Mouse (Mus musculus) cerebellum, postnatal 4 days (tissue): ENCODE results near the gene Plpp2.
A peak's percentile ranks its signal among the peaks of the same experiment; 100 is the strongest.

ENCODE experiments used
- DNase-seq, 2 experiments: peaks; one replicate each; pipeline ENCODE4 v3.0.0; 2022; ENCODE audit warnings: low spot score in 2 of 2, mixed read lengths in 1 of 2

Gene Plpp2

DNA sequence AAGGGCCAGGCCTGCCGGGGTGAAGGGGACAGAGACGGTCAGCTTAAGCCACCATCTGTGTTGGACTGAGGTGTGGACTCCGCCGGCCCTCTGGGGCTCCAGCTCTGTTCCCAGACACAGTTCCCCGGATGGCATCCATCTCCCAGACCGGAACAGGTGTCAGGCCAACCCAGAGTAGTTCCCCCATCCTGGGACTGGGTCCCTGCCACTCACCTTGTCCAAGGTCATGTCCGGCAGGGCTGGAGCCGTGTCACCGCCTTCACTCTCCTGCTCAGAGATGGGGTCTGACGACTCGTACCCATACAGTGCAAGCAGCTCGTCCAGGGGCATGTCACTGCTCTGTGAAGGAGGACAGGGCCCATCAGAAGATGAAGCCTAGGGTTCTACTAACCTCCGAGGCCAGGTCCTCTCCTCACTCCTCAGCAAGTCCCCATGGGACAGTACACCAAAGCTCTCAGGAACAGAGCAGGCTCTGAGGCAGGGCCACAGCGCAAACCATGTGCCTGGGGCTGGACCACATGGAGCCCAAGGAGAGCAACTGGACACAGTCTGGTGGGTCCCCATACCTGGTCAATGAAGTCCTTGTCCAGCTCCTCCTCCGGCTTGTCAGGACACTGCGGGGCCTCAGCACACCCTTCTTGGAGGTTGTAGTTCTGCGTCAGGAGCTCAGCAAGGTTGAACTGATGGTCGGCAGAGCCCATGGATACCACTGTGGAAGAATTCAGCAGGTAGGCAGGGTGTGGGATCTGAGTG, 15.6 kb upstream of the Plpp2 start:
- peak in 1 of 2 experiments; percentile 14 for DNase-seq

GRCm38 (mm10) chr10:79548546-79548945, 14.9 kb upstream of the Plpp2 start:
- peak in 1 of 2 experiments; percentile 16 for DNase-seq

DNA sequence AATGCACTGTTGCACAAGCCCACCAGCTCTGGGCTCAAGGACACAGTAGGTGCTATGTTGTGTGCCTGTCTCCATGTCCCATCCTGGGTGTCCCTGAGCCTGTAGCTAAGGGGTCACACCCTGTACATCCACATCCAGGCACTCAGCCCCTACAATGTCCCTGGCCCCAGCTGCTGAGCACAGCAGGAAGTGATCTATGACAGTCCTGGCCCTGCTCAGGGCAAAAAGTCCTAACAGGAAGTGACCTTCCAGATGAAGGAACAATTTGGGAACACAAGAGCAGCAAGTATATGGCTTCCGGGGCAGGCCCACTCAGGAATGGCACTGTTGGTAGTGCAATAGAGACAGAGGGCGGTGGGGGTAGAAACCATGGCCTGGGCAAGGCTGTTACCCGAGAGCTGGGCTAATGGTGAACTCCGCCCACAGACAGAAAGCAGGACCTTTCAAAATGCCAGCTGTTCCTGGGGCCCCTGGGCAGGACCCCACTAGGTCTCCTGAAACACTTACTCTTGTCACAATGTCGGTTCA, 13.6 kb upstream of the Plpp2 start:
- no peak for DNase-seq

GRCm38 (mm10) chr10:79546483-79546882, 12.9 kb upstream of the Plpp2 start:
- DNase-seq = no peak

- peak in 1 of 2 experiments; percentile 8 for DNase-seq
These were observed 12.3 kb upstream of the Plpp2 start for GRCm38 (mm10) chr10:79545891-79546290.

DNA sequence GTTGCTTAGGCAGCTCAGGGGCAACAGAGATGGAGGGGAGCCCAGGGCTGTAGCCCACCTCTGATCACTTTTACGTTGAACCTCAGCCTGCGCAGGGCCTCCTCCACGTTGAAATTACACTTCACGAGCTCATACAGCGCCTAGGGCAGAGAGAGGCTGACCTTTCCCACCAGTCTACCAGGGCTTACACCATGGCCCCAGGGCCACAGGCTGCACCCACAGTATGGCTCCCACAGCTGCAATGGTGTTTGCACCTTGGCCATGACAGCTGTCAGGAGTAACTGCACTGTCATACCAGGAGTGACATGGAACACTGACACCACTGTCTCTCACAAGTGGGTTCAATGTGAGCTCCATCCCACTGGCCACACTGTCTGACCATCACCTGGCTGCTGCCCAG, 11.0 kb upstream of the Plpp2 start:
- peak in 1 of 2 experiments; percentile 11 for DNase-seq

DNA sequence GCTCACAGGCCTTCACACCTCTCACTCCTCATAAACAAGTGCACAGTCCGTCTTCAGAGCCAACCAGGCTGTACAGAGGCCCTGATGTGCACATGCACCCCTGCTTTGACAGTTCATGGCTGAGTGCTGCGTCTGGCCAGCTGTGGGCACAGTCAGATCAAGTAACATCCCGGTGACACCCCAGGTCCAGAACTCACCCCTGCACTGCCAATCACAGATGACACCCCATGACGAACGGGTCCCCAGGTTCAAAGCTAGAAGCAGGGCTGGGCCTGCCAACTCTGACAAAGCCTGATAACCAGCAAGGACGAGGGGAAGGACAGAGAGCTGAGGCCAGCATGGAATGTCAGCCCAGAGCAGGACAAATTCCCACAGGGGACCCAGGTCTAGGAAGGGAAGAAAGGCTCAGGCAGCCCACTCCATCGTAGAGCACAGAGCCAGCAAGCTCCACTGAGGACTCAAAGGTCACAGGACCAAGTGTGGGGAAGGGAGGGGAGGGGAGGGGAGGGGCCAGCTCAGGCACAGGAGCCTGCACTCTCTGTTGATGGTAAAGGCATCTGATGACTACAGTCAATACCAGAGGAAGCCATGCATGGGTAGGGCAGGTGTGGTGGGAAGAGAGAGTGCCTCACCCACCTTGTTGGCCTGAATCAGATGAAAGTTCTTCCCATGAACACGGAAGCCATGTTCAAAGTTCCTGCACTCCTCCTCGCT, 10.4 kb upstream of the Plpp2 start:
- peak in 1 of 2 experiments; percentile 16 for DNase-seq

GRCm38 (mm10) chr10:79542171-79542570, 8.6 kb upstream of the Plpp2 start:
- peak in 1 of 2 experiments; percentile 16 for DNase-seq

GRCm38 (mm10) chr10:79541522-79541921, 7.9 kb upstream of the Plpp2 start:
- DNase-seq = no peak

DNA sequence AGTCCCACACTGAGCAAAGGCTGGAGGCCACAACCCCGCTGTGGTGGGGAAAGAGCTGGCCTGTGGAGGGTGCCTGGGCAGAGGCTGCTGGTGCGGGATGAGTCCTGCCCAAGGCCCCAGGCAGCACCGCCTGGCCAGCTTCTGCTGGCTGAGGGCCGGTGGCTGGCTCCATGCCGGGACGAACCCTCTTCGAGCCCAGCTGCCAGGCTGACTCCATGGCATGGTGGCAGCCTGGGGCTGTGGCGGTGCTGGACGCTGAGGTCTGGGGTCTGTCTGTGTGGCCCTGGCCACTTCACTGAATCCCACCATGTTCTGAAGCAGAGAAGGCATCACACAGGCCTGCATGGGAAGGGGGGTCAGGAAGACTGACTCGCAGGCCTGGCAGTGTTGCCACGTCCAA, 7.2 kb upstream of the Plpp2 start:
- DNase-seq = peak; percentile 23 to 52

GRCm38 (mm10) chr10:79539701-79540495, 6.3 kb upstream of the Plpp2 start:
- DNase-seq = peak in 1 of 2 experiments; percentile 17

GRCm38 (mm10) chr10:79538873-79539272, 5.3 kb upstream of the Plpp2 start:
- DNase-seq = peak in 1 of 2 experiments; percentile 13

DNA sequence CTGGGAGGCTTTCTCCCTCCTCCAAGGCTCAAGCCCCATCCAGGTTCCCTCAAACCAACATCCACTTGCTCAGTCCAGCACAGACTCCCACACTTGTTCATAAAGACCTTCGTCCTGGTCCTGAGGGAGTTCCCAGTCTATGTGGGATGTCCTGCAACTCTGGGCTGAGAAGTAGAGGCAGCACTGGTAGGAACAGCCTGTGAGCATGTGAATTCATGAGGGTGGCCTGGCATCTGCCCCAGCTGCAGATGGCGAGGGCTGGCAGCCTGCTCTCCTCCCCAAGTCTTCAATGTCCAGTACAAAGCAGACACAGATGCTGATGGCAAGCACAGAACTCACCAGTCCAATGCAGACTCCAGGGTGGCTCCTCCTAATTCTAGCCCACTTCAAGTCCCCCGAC, 4.7 kb upstream of the Plpp2 start:
- DNase-seq = peak in 1 of 2 experiments; percentile 20

DNA sequence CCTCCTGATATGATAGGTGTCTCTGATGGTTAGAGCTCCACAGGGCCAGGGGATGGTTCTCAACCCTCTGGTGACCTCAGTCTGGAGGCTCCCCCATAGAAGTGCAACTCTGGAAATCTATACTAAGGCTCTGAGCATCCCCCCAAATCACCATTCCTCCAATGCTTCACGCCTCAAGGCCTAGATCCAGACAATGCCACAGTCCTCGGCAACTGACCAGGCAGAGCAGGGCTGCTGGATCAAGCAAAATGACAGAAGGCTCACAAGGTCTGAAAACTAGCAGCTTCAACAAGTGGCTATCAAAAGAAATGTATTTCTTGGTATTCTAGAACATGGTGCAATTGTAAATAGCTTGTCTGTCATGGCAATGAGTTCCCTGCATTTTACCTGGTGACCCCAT, 4.2 kb upstream of the Plpp2 start:
- DNase-seq = peak in 1 of 2 experiments; percentile 10

DNA sequence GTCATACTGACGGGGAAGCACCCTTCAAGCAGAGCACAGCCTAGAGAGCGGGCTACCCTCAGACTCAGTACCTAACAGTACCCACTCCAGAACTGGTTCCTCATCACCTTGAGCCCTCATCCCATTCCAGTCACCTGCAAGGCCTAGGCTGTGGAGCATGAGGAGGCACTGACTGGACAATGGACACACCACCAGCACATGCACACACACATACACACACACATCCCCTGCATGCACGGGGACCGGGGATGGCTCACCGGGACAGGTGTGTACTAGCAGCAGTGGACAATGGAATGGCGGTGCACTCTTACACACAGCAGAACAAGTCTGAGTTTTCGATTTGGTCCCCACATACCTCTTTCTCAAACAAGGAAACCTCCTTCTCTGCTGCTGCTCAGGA, 3.7 kb upstream of the Plpp2 start:
- peak in 1 of 2 experiments; percentile 10 for DNase-seq

GRCm38 (mm10) chr10:79536461-79537080, 3.0 kb upstream of the Plpp2 start:
- peak in 1 of 2 experiments; percentile 14 for DNase-seq

GRCm38 (mm10) chr10:79535431-79535830, 1.8 kb upstream of the Plpp2 start:
- peak in 1 of 2 experiments; percentile 11 for DNase-seq

- DNase-seq = peak in 1 of 2 experiments; percentile 0
These were observed 830 bp upstream of the Plpp2 start for GRCm38 (mm10) chr10:79534426-79534825.

DNA sequence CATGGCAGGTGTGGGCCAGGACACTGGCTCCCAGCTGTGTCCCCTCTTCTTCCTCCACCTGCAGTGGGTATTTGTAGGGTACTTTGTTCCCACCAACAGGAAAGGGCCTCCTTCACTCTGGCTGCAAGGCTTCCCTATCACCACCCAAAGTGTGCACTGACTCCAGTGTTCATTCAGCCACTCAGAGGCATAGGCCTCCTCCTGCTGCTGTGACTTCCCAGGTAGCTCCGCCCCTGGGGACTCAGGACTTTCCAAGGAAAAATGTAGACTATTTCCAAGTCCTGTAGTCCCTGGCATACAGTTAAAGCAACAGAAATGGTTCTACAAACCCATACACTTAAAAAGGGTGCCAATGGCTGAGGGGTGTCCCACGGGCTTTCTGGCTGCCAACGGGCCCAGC, 918 bp downstream of the Plpp2 start:
- DNase-seq = peak in 1 of 2 experiments; percentile 1

GRCm38 (mm10) chr10:79531593-79531992, 2.0 kb downstream of the Plpp2 start:
- peak in 1 of 2 experiments; percentile 1 for DNase-seq

- no peak for DNase-seq
These were observed 2.9 kb downstream of the Plpp2 start for GRCm38 (mm10) chr10:79530721-79531120.
